Mouse (Mus musculus): Measurements from ENCODE around the gene Tma7. TPM values are rescaled to one million over a fixed set of nuclear protein-coding genes. Genes with fewer than 3 reads are reported as not detected.

The Tma7 gene
- polyA plus RNA-seq, 1 experiment from 2014 or later: 747 TPM

DNA sequence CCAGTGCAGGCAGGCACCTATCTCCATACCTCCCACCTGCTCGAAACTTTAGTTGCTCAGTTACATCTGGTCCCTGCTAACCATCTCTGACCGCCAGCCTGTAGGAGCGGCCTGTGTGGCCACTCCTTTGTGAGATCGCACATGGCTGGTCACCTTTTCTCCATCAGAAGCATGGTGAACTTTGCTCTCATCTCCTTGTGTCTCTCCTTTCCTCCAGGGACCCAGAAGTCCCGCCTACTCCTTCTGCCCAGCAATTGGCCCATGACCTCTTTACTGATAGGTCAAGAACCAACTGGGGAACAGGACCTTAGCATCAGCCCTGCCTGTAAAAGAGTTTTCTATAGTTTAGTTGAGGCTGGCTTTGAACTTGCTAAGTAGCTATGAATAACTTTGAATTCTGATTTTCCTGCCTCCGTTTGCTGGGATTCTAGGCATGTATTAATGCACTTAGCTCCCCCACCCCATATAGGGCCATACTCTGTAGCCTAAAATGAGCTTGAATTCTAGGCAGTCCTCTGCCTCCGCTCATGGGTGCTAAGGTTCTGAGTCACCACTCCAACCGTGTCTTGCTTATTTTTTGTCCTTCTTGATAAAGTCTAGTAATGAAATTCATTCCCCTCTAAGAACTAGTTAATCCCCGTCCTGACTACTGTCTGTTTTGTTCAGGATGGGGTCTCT is 32.3 kb downstream of the Tma7 start:
- no peaks in the 10 kb centered on the region for H3K36me3 ChIP-seq
- 82% methylated on average over 9 of the region's 9 CpGs for WGBS
- H3K9me3 ChIP-seq (replicated peaks): no peaks in the 10 kb centered on the region
- H3K27me3 ChIP-seq: no peaks in the 10 kb centered on the region
- no peak overlapping the region for H3K9ac ChIP-seq
- peaks cover 7% of the 10 kb centered on the region for H3K4me1 ChIP-seq
- no peak overlapping the region for H3K27ac ChIP-seq
- ATAC-seq (ENCODE audit: low FRiP score): no peak
- no peak overlapping the region for H3K4me2 ChIP-seq (replicated peaks)
- H3K4me3 ChIP-seq: no peak overlapping the region

- Histone ChIP-seq H3K4me3 (no peak overlapping the region), H3K9ac (no peak overlapping the region), H3K4me1 (peaks cover 1% of the 10 kb centered on the region), H3K27ac (no peak overlapping the region), H3K4me2 (replicated peaks) (no peak overlapping the region), H3K9me3 (replicated peaks) (no peaks in the 10 kb centered on the region), H3K36me3 (no peaks in the 10 kb centered on the region), H3K27me3 (no peaks in the 10 kb centered on the region)
- WGBS: 80% methylated on average over 7 of the region's 7 CpGs
- no peak for ATAC-seq (ENCODE audit: low FRiP score)
These were observed 33.1 kb downstream of the Tma7 start for GRCm38 (mm10) chr9:109049316-109049715.

GRCm38 (mm10) chr9:109046306-109046705 is 36.1 kb downstream of the Tma7 start:
- no peak overlapping the region for H3K4me3 ChIP-seq
- no peak overlapping the region for H3K9ac ChIP-seq

GRCm38 (mm10) chr9:109041351-109041750 is 41.0 kb downstream of the Tma7 start:
- H3K36me3 ChIP-seq: no peaks in the 10 kb centered on the region
- 73% methylated on average over 7 of the region's 7 CpGs for WGBS
- H3K27ac ChIP-seq: no peak overlapping the region
- no peaks in the 10 kb centered on the region for H3K9me3 ChIP-seq (replicated peaks)
- peaks cover 11% of the 10 kb centered on the region for H3K4me1 ChIP-seq
- no peak overlapping the region for H3K9ac ChIP-seq
- no peaks in the 10 kb centered on the region for H3K27me3 ChIP-seq
- H3K4me3 ChIP-seq: no peak overlapping the region
- ATAC-seq (ENCODE audit: low FRiP score): no peak
- no peak overlapping the region for H3K4me2 ChIP-seq (replicated peaks)

More at GRCm38 (mm10) chr9:109046306-109046705, 36.1 kb downstream of the Tma7 start:
- H3K36me3 ChIP-seq: no peaks in the 10 kb centered on the region
- ATAC-seq (ENCODE audit: low FRiP score): no peak
- H3K4me1 ChIP-seq: no peaks in the 10 kb centered on the region
- WGBS: 30% methylated on average over 5 of the region's 5 CpGs
- no peaks in the 10 kb centered on the region for H3K27me3 ChIP-seq
- no peak overlapping the region for H3K4me2 ChIP-seq (replicated peaks)
- H3K9me3 ChIP-seq (replicated peaks): no peaks in the 10 kb centered on the region
- no peak overlapping the region for H3K27ac ChIP-seq

DNA sequence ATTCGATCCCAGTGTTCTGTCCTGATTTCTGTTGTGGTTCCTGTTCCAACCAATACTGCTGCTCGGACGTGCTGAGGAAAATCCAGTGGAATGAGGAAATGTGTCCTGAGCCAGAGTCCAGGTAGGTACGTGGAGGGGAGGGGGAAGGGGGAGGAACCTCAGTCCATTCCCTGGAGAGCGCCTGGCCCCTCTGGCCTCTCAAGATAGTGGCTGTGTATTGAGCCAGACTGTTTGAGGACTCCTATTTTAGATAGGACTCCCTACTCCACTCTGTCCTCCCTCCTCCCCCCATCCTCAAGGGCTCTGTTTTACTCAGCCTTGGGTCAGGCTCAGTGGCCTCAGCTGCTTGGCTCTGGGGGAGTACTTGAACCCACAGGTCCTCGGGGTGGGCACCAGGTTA is 41.5 kb downstream of the Tma7 start:
- Histone ChIP-seq H3K27me3 (no peaks in the 10 kb centered on the region), H3K27ac (no peak overlapping the region), H3K4me3 (no peak overlapping the region), H3K9ac (no peak overlapping the region), H3K36me3 (no peaks in the 10 kb centered on the region), H3K9me3 (replicated peaks) (no peaks in the 10 kb centered on the region), H3K4me2 (replicated peaks) (no peak overlapping the region), H3K4me1 (peaks cover 11% of the 10 kb centered on the region)
- 75% methylated on average over 6 of the region's 6 CpGs for WGBS
- no peak for ATAC-seq (ENCODE audit: low FRiP score)

DNA sequence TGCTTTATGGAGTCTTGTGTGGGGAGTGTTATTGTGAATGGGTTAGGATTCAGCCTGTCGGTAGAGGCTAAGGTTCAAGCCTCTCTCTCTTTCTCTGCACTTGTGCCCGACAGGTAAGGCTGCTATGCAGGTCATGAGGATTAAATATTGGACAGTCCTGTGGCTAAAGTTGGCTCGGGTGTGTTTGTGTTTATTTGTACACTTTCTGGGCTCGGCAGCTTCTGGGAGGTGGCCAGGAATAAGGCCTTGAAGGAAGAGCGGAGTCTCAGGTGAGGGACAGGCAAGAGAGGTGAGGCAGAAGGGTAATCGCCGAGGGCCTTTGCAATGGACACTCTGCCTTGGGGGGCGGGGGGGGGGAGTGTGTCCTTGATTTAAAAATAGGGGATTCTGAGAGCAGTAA is 42.2 kb downstream of the Tma7 start:
- Histone ChIP-seq H3K27ac (no peak overlapping the region), H3K4me3 (no peak overlapping the region), H3K9me3 (replicated peaks) (no peaks in the 10 kb centered on the region), H3K9ac (no peak overlapping the region), H3K27me3 (no peaks in the 10 kb centered on the region), H3K4me2 (replicated peaks) (no peak overlapping the region), H3K4me1 (peaks cover 11% of the 10 kb centered on the region), H3K36me3 (no peaks in the 10 kb centered on the region)
- ATAC-seq (ENCODE audit: low FRiP score): no peak
- WGBS: 92% methylated on average over 8 of the region's 8 CpGs

- no peak overlapping the region for H3K4me2 ChIP-seq (replicated peaks)
- no peak overlapping the region for H3K4me3 ChIP-seq
- peaks cover 11% of the 10 kb centered on the region for H3K4me1 ChIP-seq
- WGBS: 76% methylated on average over 4 of the region's 4 CpGs
- no peak for ATAC-seq (ENCODE audit: low FRiP score)
- no peak overlapping the region for H3K9ac ChIP-seq
- H3K27me3 ChIP-seq: no peaks in the 10 kb centered on the region
- no peaks in the 10 kb centered on the region for H3K36me3 ChIP-seq
- no peaks in the 10 kb centered on the region for H3K9me3 ChIP-seq (replicated peaks)
- no peak overlapping the region for H3K27ac ChIP-seq
These were observed 42.7 kb downstream of the Tma7 start for GRCm38 (mm10) chr9:109039681-109040080.

DNA sequence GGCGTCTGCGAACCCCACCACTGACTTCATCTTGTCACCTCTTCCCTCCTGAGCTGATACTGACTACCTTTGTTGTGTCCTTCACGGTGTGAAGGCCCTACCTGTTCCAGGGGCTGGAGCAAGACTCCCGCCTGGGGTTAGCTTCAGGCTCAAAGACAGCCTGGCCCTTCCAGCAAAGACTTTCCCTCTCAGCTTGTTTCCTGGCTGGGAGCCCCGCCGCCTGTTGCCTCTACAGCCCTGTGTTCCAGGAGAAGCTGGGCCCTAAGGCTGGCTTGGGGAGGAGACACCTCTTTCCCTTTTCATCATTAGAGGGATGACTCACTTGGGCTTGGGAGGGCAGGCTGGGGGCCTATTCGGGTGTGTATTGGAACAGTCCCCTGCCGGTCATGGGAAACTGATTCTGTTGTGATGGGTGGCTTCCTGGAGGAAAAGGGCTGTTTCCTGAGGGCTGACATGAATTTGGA is 43.5 kb downstream of the Tma7 start:
- WGBS: 19% methylated on average over 8 of the region's 8 CpGs
- no peak; the same call in 1 of the 2 replicates for ATAC-seq (ENCODE audit: low FRiP score)
- Histone ChIP-seq H3K4me2 (replicated peaks) (peak overlapping the region; percentile 90), H3K4me1 (peaks cover 11% of the 10 kb centered on the region), H3K9me3 (replicated peaks) (no peaks in the 10 kb centered on the region), H3K9ac (peak overlapping the region; percentile 69), H3K4me3 (peak overlapping the region; percentile 53), H3K36me3 (no peaks in the 10 kb centered on the region), H3K27me3 (no peaks in the 10 kb centered on the region), H3K27ac (no peak overlapping the region)

DNA sequence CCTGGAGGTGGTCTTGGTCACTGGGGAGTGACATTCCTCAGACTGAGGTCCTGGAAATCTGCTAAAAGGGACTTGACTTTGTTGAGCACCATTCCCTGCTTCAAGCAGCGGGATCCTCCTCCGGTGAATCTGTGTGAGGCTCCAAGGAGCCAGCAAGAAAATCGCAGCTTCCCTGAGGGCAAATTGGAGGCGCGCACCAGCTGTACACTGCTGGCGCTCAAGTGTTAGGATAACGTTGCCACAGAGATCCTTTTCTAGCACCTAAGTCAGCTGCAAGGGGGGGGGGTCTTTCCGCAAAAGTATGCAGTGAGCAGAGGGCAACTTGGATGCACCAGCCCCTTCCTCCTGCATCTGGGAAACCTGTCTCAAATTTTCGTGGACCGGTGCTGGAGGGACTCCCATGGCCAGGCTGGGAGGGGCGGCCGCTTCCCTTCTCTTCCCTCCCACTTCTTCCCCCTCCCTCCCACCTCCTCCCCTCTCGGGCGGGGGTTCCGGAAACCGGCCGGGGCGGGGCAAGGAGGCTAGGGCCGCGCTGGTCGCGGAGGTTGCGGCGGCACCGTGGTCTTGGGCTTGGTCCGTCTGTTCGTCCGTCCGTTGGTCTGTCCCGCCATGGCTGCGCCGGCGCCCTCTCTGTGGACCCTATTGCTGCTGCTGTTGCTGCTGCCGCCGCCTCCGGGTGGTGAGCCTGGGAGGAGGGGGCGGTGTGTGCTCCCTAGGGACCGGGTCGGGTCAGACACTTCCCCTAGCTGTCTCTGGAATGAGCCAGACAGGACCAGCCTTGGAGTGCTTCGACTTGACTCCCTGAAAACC is 44.1 kb downstream of the Tma7 start, which contains the start of gene Shisa5:
TSS of gene Shisa5 (plus strand) at position 480 of the 810 bp plus-strand sequence.
- H3K9me3 ChIP-seq (replicated peaks): no peaks in the 10 kb centered on the region
- no peak within 1 kb of the TSS for H3K27ac ChIP-seq
- H3K9ac ChIP-seq: peak within 1 kb of the TSS; percentile 69
- peak; percentile 79 for ATAC-seq (ENCODE audit: low FRiP score)
- no peaks in the 10 kb centered on the region for H3K36me3 ChIP-seq
- under 1% methylated on average over 30 of the region's 40 CpGs for WGBS
- peak within 1 kb of the TSS; percentile 53 for H3K4me3 ChIP-seq
- peaks cover 11% of the 10 kb centered on the region for H3K4me1 ChIP-seq
- peak within 1 kb of the TSS; percentile 90 for H3K4me2 ChIP-seq (replicated peaks)
- H3K27me3 ChIP-seq: no peaks in the 10 kb centered on the region

DNA sequence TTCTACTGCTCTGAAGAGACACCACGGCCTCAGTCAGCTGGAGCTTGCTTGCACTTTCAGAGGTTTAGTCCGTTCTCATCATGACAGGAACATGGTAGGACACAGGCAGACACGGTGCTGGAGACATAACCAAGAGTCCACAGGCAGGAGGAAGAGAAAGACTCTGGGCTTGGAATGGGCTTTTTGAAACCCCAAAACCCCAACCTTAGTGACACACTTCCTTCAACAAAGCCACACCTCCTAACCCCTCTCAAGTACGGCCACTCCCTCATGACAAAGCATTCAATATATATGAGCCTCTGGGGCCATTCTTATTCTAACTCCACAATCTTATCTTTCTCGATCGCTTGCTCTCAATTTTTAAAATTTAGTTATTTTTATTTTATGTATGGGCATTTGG is 50.0 kb downstream of the Tma7 start:
- Histone ChIP-seq H3K4me3 (no peak overlapping the region), H3K36me3 (peaks cover 10% of the 10 kb centered on the region), H3K9me3 (replicated peaks) (no peaks in the 10 kb centered on the region), H3K27ac (no peak overlapping the region), H3K4me2 (replicated peaks) (no peak overlapping the region), H3K4me1 (no peaks in the 10 kb centered on the region), H3K27me3 (no peaks in the 10 kb centered on the region), H3K9ac (no peak overlapping the region)
- 87% methylated on average over 6 of the region's 6 CpGs for WGBS
- ATAC-seq (ENCODE audit: low FRiP score): no peak

DNA sequence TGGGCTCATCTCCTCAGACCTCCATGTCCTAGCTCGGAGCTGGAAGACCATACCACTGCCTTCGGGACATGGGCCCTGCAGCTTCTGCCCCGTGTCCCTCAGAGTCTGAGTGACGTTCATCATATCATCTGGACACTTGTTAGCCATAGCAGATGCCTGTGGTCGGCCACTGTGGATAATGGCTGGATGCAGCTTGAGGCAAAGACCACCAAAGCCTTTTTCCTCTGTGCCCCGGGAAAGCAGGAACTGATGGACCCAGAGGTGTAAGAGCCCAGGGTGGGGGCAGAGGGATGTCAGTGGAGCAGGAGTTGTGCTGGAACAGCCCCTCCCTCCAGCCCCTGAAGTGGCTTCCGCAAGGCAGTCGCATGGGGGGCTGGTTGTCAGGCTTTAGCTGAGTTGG is 50.7 kb downstream of the Tma7 start:
- Histone ChIP-seq H3K4me1 (no peaks in the 10 kb centered on the region), H3K27me3 (no peaks in the 10 kb centered on the region), H3K9me3 (replicated peaks) (no peaks in the 10 kb centered on the region), H3K4me2 (replicated peaks) (no peak overlapping the region), H3K9ac (no peak overlapping the region), H3K4me3 (no peak overlapping the region), H3K36me3 (peaks cover 10% of the 10 kb centered on the region), H3K27ac (no peak overlapping the region)
- 83% methylated on average over 8 of the region's 8 CpGs for WGBS
- no peak for ATAC-seq (ENCODE audit: low FRiP score)

DNA sequence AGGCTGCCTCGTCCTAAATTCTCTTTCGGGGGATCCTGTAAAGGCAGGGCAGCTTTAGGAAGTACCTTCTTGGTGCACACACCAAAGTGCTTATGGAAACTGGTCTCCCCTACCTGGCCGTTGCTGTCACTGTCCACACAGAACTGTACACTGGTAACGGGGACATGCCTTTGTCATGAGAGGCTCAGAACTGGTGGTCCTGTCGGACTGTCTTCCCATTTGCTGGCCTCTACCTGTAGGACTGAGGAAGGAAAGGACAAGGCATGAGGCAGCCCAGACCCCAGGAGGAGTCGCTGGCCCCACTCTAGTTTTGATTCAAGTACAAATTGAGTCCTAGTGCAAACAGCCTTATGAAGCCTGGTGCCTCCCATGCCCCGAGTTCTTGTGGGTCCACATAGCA is 51.4 kb downstream of the Tma7 start:
- Histone ChIP-seq H3K27ac (no peak overlapping the region), H3K4me1 (no peaks in the 10 kb centered on the region), H3K9ac (no peak overlapping the region), H3K9me3 (replicated peaks) (no peaks in the 10 kb centered on the region), H3K4me2 (replicated peaks) (no peak overlapping the region), H3K27me3 (no peaks in the 10 kb centered on the region), H3K4me3 (no peak overlapping the region), H3K36me3 (peaks cover 15% of the 10 kb centered on the region)
- ATAC-seq (ENCODE audit: low FRiP score): no peak
- WGBS: 91% methylated on average over 7 of the region's 7 CpGs
